Mouse (Mus musculus): ENCODE measurements around the gene Epc2. TPM values are rescaled to one million over a fixed set of nuclear protein-coding genes. Genes with fewer than 3 reads are reported as not detected.

Epc2 gene
- polyA plus RNA-seq, 1 experiment, result 0.65 TPM

DNA sequence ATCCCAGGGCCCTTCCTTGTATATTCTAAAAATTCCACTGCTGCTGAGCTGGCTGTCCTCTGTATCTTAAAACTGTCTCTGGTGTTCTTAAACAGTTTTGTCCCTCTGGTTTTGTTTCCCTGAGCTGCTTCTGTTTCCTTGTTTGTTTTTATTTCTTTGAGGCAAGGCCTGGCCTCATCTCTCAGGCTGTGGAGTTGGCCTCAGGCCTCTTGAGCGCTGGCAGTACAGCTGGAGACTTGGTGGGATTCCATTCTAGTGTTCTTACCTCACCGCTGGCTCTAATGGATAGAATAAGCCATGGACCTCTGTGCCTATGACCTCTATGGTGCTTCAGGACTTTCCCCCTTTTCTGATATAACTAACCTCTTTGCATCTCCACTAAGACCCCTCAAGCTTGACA is 64.7 kb downstream of the Epc2 start:
- Histone ChIP-seq H3K36me3 (replicated peaks; ENCODE audit: low read length) (peaks cover 17% of the 10 kb centered on the region), H3K27me3 (replicated peaks) (no peaks in the 10 kb centered on the region), H3K4me3 (replicated peaks) (no peak overlapping the region), H3K4me1 (no peaks in the 10 kb centered on the region; the same call in 1 of the 2 replicates), H3K9me3 (no peaks in the 10 kb centered on the region)
- no peak for TF ChIP-seq FLI1 (IDR thresholded peaks at IDR 0.05; ENCODE audit: low read length)
- TF ChIP-seq GATA1 (IDR thresholded peaks at IDR 0.05; ENCODE audit: borderline replicate concordance, low read length), result no peak

DNA sequence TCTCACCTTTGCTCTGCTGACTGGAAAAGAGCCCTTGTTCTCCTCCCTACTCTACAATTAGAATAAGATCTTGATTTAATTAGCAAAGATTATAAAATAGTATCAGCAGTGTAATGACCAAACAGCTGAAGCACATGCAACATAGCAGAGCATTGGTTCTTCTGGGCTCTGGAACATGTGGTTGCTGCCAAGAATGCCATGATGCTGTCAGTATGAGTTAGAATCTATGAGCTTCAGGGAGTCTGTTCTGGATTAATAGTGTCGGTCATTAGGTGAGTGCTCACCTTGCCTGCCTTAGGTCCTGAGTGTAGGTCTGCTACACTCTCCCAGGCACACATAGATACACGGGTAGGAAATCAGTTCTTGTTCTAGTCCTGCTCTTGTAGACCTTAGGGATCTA is 69.1 kb downstream of the Epc2 start:
- H3K4me1 ChIP-seq, result no peaks in the 10 kb centered on the region; the same call in 1 of the 2 replicates
- no peaks in the 10 kb centered on the region for H3K27me3 ChIP-seq (replicated peaks)
- TF ChIP-seq FLI1 (IDR thresholded peaks at IDR 0.05; ENCODE audit: low read length) (no peak), GATA1 (IDR thresholded peaks at IDR 0.05; ENCODE audit: borderline replicate concordance, low read length) (no peak)
- no peak overlapping the region for H3K4me3 ChIP-seq (replicated peaks)
- H3K9me3 ChIP-seq, result no peaks in the 10 kb centered on the region
- peaks cover 41% of the 10 kb centered on the region for H3K36me3 ChIP-seq (replicated peaks; ENCODE audit: low read length)

DNA sequence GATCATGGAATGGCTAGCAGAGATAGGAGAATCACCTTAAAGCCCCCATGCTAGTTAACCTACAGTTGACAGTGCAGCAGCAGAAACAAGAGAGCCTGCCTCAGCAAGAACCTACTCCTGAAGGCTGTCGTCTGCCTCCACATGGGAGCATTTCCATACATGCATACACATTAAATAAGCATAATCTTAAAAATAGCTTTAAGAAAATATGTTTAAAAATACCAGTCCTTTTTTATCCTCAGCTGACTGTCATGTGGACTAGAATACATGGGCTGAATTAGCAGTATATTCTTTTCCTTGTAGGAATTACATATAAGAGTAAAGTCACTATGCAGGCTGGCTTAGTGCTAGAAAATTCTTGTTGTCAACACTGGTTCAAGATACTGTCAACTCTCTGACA is 69.7 kb downstream of the Epc2 start:
- no peaks in the 10 kb centered on the region for H3K9me3 ChIP-seq
- no peaks in the 10 kb centered on the region for H3K27me3 ChIP-seq (replicated peaks)
- no peaks in the 10 kb centered on the region; the same call in 1 of the 2 replicates for H3K4me1 ChIP-seq
- no peak overlapping the region for H3K4me3 ChIP-seq (replicated peaks)
- TF ChIP-seq GATA1 (IDR thresholded peaks at IDR 0.05; ENCODE audit: borderline replicate concordance, low read length) (no peak), FLI1 (IDR thresholded peaks at IDR 0.05; ENCODE audit: low read length) (no peak)
- peaks cover 38% of the 10 kb centered on the region for H3K36me3 ChIP-seq (replicated peaks; ENCODE audit: low read length)

DNA sequence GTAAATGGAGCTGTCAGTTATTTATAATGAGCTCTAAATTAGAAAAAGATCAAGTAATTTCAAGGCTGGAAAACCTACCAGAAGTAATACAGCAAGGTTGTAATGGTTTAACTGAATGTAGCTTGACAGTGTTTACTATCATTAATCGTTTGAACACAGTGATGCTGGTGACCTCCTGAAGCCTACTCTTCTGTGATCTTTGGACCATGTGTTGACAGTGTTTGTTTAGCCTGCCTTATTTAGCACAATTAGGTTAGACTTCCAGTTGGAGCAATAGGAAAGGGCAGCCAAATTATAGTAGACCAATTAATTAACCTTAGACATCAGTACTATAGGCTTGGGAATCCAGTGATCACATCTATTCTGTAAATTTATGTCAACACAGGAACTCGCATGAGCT is 70.3 kb downstream of the Epc2 start:
- H3K4me3 ChIP-seq (replicated peaks), result no peak overlapping the region
- no peaks in the 10 kb centered on the region for H3K27me3 ChIP-seq (replicated peaks)
- TF ChIP-seq GATA1 (IDR thresholded peaks at IDR 0.05; ENCODE audit: borderline replicate concordance, low read length), result no peak
- TF ChIP-seq FLI1 (IDR thresholded peaks at IDR 0.05; ENCODE audit: low read length), result no peak
- no peaks in the 10 kb centered on the region for H3K9me3 ChIP-seq
- peaks cover 38% of the 10 kb centered on the region for H3K36me3 ChIP-seq (replicated peaks; ENCODE audit: low read length)
- H3K4me1 ChIP-seq, result no peaks in the 10 kb centered on the region; the same call in 1 of the 2 replicates

DNA sequence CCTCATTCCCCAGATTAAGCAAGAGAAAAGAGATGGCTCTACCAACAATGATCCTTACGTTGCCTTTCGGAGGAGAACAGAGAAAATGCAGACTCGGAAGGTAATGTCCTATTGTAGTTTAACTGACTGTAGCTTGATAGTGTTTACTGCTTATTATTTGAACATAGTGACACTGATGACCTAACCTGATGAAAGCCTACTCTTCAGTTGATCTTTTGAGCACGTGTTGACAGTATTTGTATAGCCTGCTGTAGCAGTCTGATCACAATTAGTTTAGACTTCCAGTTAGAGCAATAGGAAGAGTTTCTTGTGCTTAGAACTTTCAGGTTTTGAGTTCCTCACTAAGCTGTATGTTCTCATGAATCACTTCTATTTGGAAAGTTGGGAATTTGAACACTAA is 71.3 kb downstream of the Epc2 start:
- Histone ChIP-seq H3K9me3 (no peaks in the 10 kb centered on the region), H3K36me3 (replicated peaks; ENCODE audit: low read length) (peaks cover 35% of the 10 kb centered on the region), H3K27me3 (replicated peaks) (no peaks in the 10 kb centered on the region), H3K4me3 (replicated peaks) (no peak overlapping the region), H3K4me1 (no peaks in the 10 kb centered on the region; the same call in 1 of the 2 replicates)
- no peak for TF ChIP-seq FLI1 (IDR thresholded peaks at IDR 0.05; ENCODE audit: low read length)
- TF ChIP-seq GATA1 (IDR thresholded peaks at IDR 0.05; ENCODE audit: borderline replicate concordance, low read length), result no peak

DNA sequence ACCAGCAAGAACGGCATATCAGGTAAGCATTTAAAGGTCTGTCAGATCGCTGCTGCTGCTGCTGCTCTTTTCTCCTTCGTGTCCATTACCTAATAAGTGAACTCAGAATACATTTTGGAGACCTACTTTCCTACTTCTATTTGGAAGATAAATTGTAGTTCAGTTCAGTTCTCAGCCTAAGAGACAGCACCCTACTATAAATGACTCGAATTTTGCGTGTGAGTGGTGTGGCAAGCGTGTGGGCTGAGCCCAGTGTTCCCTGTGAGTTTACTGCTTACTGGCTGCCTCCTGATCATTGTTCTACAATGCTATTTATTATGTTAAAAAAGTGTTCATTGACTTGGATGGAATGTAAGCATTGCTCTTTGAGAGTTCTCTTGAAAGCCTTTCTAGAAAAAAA is 85.9 kb downstream of the Epc2 start:
- TF ChIP-seq FLI1 (IDR thresholded peaks at IDR 0.05; ENCODE audit: low read length) (no peak), GATA1 (IDR thresholded peaks at IDR 0.05; ENCODE audit: borderline replicate concordance, low read length) (no peak)

DNA sequence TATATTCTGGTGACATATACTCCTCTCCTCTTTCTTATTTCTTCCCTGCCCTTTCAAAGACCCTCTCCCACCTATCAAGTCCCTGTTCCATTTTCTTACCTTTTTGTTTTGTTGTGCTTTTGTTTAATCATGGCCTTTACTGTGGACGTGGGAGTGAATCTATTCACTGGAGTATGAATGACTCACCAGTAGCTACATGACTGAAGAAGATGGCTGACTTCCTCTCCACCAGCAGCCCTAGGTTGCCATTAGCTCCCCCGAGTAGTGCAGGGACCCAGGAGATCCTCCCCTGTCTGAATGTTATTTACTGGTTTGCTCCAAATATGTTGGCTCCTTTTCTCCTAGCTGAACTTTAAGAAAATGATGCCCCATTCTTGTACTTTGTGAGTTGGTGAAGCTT is 86.8 kb downstream of the Epc2 start:
- H3K36me3 ChIP-seq (replicated peaks; ENCODE audit: low read length), result peaks cover 53% of the 10 kb centered on the region
- no peaks in the 10 kb centered on the region; the same call in 1 of the 2 replicates for H3K4me1 ChIP-seq
- no peaks in the 10 kb centered on the region for H3K27me3 ChIP-seq (replicated peaks)
- H3K9me3 ChIP-seq, result no peaks in the 10 kb centered on the region
- TF ChIP-seq FLI1 (IDR thresholded peaks at IDR 0.05; ENCODE audit: low read length), result no peak
- no peak overlapping the region for H3K4me3 ChIP-seq (replicated peaks)

More for the DNA sequence above, 85.9 kb downstream of the Epc2 start:
- H3K4me1 ChIP-seq, result peaks cover under 1% of the 10 kb centered on the region; the same call in 1 of the 2 replicates
- peaks cover 52% of the 10 kb centered on the region for H3K36me3 ChIP-seq (replicated peaks; ENCODE audit: low read length)
- no peaks in the 10 kb centered on the region for H3K9me3 ChIP-seq
- no peaks in the 10 kb centered on the region for H3K27me3 ChIP-seq (replicated peaks)
- no peak overlapping the region for H3K4me3 ChIP-seq (replicated peaks)

DNA sequence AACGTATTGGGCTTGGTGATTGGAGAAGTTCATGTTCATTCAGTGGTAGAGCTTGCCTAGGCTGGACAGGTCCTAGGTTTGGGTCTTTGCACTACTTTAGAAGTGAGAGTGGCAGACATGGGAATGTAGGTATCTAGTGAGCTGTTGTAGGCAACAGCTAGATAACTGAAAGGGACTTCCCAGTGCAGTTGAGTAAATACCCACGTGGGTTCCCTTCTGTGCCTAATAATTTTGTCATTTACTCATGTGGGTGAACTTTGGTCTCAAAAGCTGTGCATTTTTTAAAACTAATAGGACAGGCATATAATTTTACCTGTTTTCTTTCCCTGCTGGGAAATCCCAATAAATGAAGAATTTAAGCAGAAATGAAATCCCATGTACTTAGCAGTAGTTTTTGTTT is 88.5 kb downstream of the Epc2 start:
- H3K9me3 ChIP-seq, result no peaks in the 10 kb centered on the region
- H3K4me1 ChIP-seq, result no peaks in the 10 kb centered on the region; the same call in 1 of the 2 replicates
- H3K27me3 ChIP-seq (replicated peaks), result no peaks in the 10 kb centered on the region
- no peak overlapping the region for H3K4me3 ChIP-seq (replicated peaks)
- H3K36me3 ChIP-seq (replicated peaks; ENCODE audit: low read length), result peaks cover 40% of the 10 kb centered on the region
- no peak for TF ChIP-seq GATA1 (IDR thresholded peaks at IDR 0.05; ENCODE audit: borderline replicate concordance, low read length)
- no peak for TF ChIP-seq FLI1 (IDR thresholded peaks at IDR 0.05; ENCODE audit: low read length)

DNA sequence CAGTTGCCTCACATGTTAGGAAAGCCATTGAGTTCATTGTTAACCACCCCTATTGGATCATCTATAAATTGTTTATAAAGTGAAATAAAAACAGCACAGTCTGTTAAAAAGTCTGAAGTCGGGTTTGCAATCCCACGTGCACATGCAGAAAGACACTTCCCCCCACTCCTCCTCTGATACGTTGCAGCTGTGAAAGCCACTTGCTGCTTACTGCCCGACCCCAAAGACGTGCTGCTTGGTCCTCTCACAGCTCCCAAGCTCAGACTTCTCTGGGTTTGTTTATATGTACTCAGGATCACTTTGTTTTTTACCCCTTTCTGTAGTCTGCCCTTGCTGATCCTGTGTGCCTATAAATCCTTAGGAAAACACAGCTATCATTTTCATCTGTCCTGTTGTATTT is 96.5 kb downstream of the Epc2 start:
- H3K36me3 ChIP-seq (replicated peaks; ENCODE audit: low read length), result peaks cover 64% of the 10 kb centered on the region
- no peaks in the 10 kb centered on the region for H3K27me3 ChIP-seq (replicated peaks)
- no peak overlapping the region for H3K4me3 ChIP-seq (replicated peaks)
- no peaks in the 10 kb centered on the region for H3K9me3 ChIP-seq
- TF ChIP-seq FLI1 (IDR thresholded peaks at IDR 0.05; ENCODE audit: low read length) (no peak), GATA1 (IDR thresholded peaks at IDR 0.05; ENCODE audit: borderline replicate concordance, low read length) (no peak)
- peaks cover 2% of the 10 kb centered on the region; the same call in 1 of the 2 replicates for H3K4me1 ChIP-seq

DNA sequence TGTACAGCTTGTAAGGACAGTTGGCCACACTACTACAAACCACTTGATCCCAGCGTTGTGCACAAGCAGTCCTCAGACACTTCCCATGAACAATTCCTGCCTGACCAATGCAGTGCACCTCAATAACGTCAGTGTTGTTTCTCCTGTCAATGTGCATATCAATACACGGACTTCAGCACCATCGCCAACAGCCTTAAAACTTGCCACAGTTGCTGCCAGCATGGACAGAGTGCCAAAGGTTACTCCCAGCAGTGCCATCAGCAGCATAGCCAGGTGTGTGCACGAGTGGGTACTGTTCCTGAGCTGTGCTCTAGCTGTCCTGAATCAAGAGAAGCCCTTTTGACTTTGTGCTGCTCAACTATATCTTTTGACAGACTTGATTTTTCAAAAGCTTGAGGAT is 97.2 kb downstream of the Epc2 start:
- Histone ChIP-seq H3K4me1 (peaks cover 6% of the 10 kb centered on the region; the same call in 1 of the 2 replicates), H3K36me3 (replicated peaks; ENCODE audit: low read length) (peaks cover 70% of the 10 kb centered on the region), H3K4me3 (replicated peaks) (no peak overlapping the region), H3K9me3 (no peaks in the 10 kb centered on the region), H3K27me3 (replicated peaks) (no peaks in the 10 kb centered on the region)
- TF ChIP-seq GATA1 (IDR thresholded peaks at IDR 0.05; ENCODE audit: borderline replicate concordance, low read length), result no peak
- TF ChIP-seq FLI1 (IDR thresholded peaks at IDR 0.05; ENCODE audit: low read length), result no peak

DNA sequence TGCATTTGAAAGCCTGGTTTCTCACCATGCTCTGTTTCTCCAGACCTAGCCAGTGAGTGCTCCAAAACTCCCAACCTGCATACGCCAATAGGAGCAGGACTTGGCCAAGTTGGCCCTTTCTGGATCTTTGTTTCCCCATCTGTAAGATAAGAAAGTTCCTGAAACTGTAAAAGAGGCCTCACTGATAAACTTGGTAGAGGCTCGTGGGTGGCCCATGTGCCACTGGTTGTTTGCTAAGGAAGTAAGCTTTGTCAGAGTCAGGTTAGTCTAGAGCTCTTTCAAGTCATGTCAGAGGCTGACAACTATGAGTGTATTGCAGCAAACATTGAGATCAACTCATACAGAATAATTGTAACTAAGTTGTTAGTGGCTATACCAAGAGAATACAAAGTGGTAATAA is 101.8 kb downstream of the Epc2 start:
- TF ChIP-seq GATA1 (IDR thresholded peaks at IDR 0.05; ENCODE audit: borderline replicate concordance, low read length) (no peak), FLI1 (IDR thresholded peaks at IDR 0.05; ENCODE audit: low read length) (no peak)
- Histone ChIP-seq H3K27me3 (replicated peaks) (no peaks in the 10 kb centered on the region), H3K36me3 (replicated peaks; ENCODE audit: low read length) (peaks cover 65% of the 10 kb centered on the region), H3K9me3 (no peaks in the 10 kb centered on the region), H3K4me1 (peaks cover 11% of the 10 kb centered on the region), H3K4me3 (replicated peaks) (no peak overlapping the region)

Measured in megakaryocyte, embryonic 14.5 days (primary cell).